ENCODE assay signal across 8 mouse cellular contexts in the genomic region with DNA sequence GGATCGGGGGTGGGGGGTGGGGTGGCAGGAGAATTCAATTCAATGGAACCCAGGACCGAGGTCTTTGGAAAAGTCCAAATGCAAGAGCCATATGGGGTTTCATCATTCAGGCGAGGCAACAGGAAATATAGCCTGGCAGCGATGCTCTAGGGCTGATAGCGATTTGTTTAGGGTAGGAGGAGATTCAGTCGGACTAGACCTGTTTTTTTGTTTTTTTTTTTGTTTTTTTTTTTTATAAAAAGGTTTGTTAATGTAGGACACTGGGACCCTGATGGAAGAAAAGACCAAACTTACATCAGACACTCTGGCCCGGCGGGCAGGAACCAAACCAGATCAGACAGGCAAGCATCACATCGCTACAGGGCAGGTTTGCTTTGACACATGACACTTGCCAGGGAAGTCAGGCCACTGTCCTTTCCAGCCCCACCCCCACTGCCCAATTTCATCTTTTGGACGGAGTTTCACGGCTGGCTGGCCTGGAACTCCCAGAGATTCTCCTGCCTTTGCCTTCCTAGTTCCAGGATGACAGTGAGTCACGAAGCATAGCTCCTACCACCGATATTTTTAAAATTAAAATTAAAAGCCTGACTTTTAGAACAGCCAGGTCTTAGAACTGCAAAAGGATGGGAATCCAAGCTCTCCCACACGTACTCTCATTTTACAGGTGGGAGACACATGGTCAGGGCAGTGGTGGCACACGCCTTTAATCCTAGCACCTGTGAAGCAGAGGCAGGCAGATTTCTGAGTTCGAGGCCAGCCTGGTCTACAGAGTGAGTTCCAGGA. TPM values are rescaled to one million over a fixed set of nuclear protein-coding genes. Genes with fewer than 3 reads are reported as not detected.
A peak's percentile ranks its signal among the peaks of the same experiment; 100 is the strongest.
DNase-seq lines count a peak whose midpoint lies in the region; ATAC-seq and TF ChIP-seq lines count a peak whose summit lies in the region.

No protein-coding gene starts in this region.

- no peak for TF ChIP-seq CTCF in C2C12 (IDR thresholded peaks at IDR 0.05; ENCODE audit: control insufficient read depth, insufficient read depth, insufficient read length)
- TF ChIP-seq CTCF in liver, postnatal 0 days (IDR thresholded peaks at IDR 0.05; ENCODE audit: low read depth), result no peak

- peaks cover 51% of the 10 kb centered on the region for H3K4me1 ChIP-seq in hindbrain, embryonic 14.5 days (replicated peaks; ENCODE audit: control insufficient read depth, insufficient read depth, low read length)
- peaks cover 19% of the 10 kb centered on the region for H3K4me1 ChIP-seq in liver, postnatal 0 days (ENCODE audit: insufficient read depth)

- DNase-seq in CD4-positive, CD25-positive, alpha-beta regulatory T cell, adult 2 months (ENCODE audit: low read depth, low spot score), result peak; percentile 53
- peak; percentile 62 for DNase-seq in embryo, embryonic 9.5 days (ENCODE audit: extremely low spot score)
- DNase-seq in hindbrain, embryonic 14.5 days (ENCODE audit: low spot score), result peak; percentile 47
- peak; percentile 42 for DNase-seq in liver, postnatal 0 days
- DNase-seq in thymus, postnatal 14 days, result peak; percentile 55
- no peak for DNase-seq in right cerebral cortex, postnatal 36 days (ENCODE audit: low spot score in 2 of 2)

- H3K36me3 ChIP-seq in C2C12 (ENCODE audit: control insufficient read depth, insufficient read depth), result peaks cover 5% of the 10 kb centered on the region
- H3K36me3 ChIP-seq in hindbrain, embryonic 14.5 days (replicated peaks; ENCODE audit: control insufficient read depth, insufficient read depth), result peaks cover 4% of the 10 kb centered on the region; the same call in 1 of the 2 replicates
- H3K36me3 ChIP-seq in liver, postnatal 0 days (replicated peaks; ENCODE audit: insufficient read depth, low read length), result peaks cover 11% of the 10 kb centered on the region

- peak overlapping the region; percentile 86 for H3K27ac ChIP-seq in hindbrain, embryonic 14.5 days
- peak overlapping the region; percentile 86 for H3K27ac ChIP-seq in liver, postnatal 0 days (ENCODE audit: low read depth)

- peak overlapping the region; percentile 85 for H3K9ac ChIP-seq in hindbrain, embryonic 14.5 days
- H3K9ac ChIP-seq in liver, postnatal 0 days (replicated peaks), result peak overlapping the region; percentile 69

- no peak overlapping the region for H3ac ChIP-seq in C2C12 (ENCODE audit: control insufficient read depth, insufficient read length, low read depth)

- H3K4me3 ChIP-seq in C2C12 (ENCODE audit: insufficient read depth, poor library complexity, severe bottlenecking), result peak overlapping the region; percentile 28
- peak overlapping the region; percentile 75 for H3K4me3 ChIP-seq in hindbrain, embryonic 14.5 days (replicated peaks; ENCODE audit: low read length)
- H3K4me3 ChIP-seq in liver, postnatal 0 days (ENCODE audit: low read depth, low read length), result peak overlapping the region; percentile 74

- no peak for ATAC-seq in CD4-positive, CD25-positive, alpha-beta regulatory T cell, adult 4 months
- no peak for ATAC-seq in hindbrain, embryonic 14.5 days (ENCODE audit: low FRiP score)
- ATAC-seq in liver, postnatal 0 days, result no peak

- no peaks in the 10 kb centered on the region for H3K27me3 ChIP-seq in C2C12 (ENCODE audit: control insufficient read depth, insufficient read depth, insufficient read length)
- no peaks in the 10 kb centered on the region for H3K27me3 ChIP-seq in hindbrain, embryonic 14.5 days (ENCODE audit: control insufficient read depth, insufficient read depth, low read length)
- no peaks in the 10 kb centered on the region for H3K27me3 ChIP-seq in liver, postnatal 0 days (ENCODE audit: insufficient read depth, low read length)

- H3K79me2 ChIP-seq in C2C12 (ENCODE audit: control insufficient read depth, insufficient read depth), result peaks cover 21% of the 10 kb centered on the region

- 0 out of 2 replicates have a peak, but pooled peaks have one; percentile 2 for TF ChIP-seq EP300 in liver, postnatal 0 days (IDR thresholded peaks at IDR 0.05; ENCODE audit: low read depth)

- WGBS in hindbrain, embryonic 14.5 days, result 20% methylated on average over 16 of the region's 16 CpGs
- WGBS in liver, postnatal 0 days (ENCODE audit: insufficient replicate concordance), result 33% methylated on average over 16 of the region's 16 CpGs

- H3K4me2 ChIP-seq in hindbrain, embryonic 14.5 days (replicated peaks), result peak overlapping the region; percentile 99
- peak overlapping the region; percentile 97 for H3K4me2 ChIP-seq in liver, postnatal 0 days (ENCODE audit: low read depth, low read length)

- H3K79me3 ChIP-seq in C2C12 (ENCODE audit: low read depth), result peaks cover 17% of the 10 kb centered on the region

- H3K9me3 ChIP-seq in hindbrain, embryonic 14.5 days (ENCODE audit: control insufficient read depth, low read length), result no peaks in the 10 kb centered on the region
- no peaks in the 10 kb centered on the region for H3K9me3 ChIP-seq in liver, postnatal 0 days (ENCODE audit: low read length)

TF ChIP-seq in C2C12, 6 proteins besides CTCF, POLR2A, EP300 and RAD21:
- no peak for TF ChIP-seq USF1 (IDR thresholded peaks at IDR 0.05; ENCODE audit: low read depth)
- TF ChIP-seq FOSL1 (IDR thresholded peaks at IDR 0.05; ENCODE audit: insufficient read depth, low read length, poor library complexity, severe bottlenecking), result no peak
- no peak for TF ChIP-seq CEBPB (IDR thresholded peaks at IDR 0.05; ENCODE audit: low read depth)
- TF ChIP-seq MYOD1 (IDR thresholded peaks at IDR 0.05; ENCODE audit: control insufficient read depth, insufficient read length, low read depth), result no peak
- TF ChIP-seq MAX (IDR thresholded peaks at IDR 0.05), result no peak
- TF ChIP-seq MYOG (IDR thresholded peaks at IDR 0.05; ENCODE audit: control insufficient read depth, extremely low read depth, insufficient read length), result no peak

RNA-seq across cellular contexts. Expression of a gene that starts 1.3 kb away (rescaled TPM):
- polyA plus RNA-seq in CD4-positive, CD25-positive, alpha-beta regulatory T cell, adult 4 months (2017; shearing (Covaris generic)), result 10 to 100 TPM; 16.6 to 32.8 TPM
- 62.7 TPM for polyA plus RNA-seq in C2C12 (2012; fragmentation: generic; extraction: Trizol)
- 8.8 and 10.5 TPM in 2 replicates for polyA plus RNA-seq in hindbrain, embryonic 14.5 days (2014; fragmentation: Nextera tagmentation; extraction: Ambion mirVana)
- polyA plus RNA-seq in liver, postnatal 0 days (2015; fragmentation: Nextera tagmentation; extraction: Ambion mirVana), result 3.6 and 5.2 TPM in 2 replicates

RNA-seq across cellular contexts. Expression of a gene that starts 49.6 kb away (rescaled TPM):
- polyA plus RNA-seq in CD4-positive, CD25-positive, alpha-beta regulatory T cell, adult 4 months (2017; shearing (Covaris generic)), result 10 to 100 TPM; 57.8 to 61.3 TPM
- polyA plus RNA-seq in C2C12 (2012; fragmentation: generic; extraction: Trizol), result 24.1 TPM
- 45.6 and 45.9 TPM in 2 replicates for polyA plus RNA-seq in hindbrain, embryonic 14.5 days (2014; fragmentation: Nextera tagmentation; extraction: Ambion mirVana)
- polyA plus RNA-seq in liver, postnatal 0 days (2015; fragmentation: Nextera tagmentation; extraction: Ambion mirVana), result 14.1 and 14.7 TPM in 2 replicates

RNA-seq across cellular contexts. Expression of a gene that starts 50.0 kb away (rescaled TPM):
- 100 to 1,000 TPM in 1 of 2 experiments, 10 to 100 TPM in 1; 82.2 to 102 TPM for polyA plus RNA-seq in CD4-positive, CD25-positive, alpha-beta regulatory T cell, adult 4 months (2017; shearing (Covaris generic))
- polyA plus RNA-seq in C2C12 (2012; fragmentation: generic; extraction: Trizol), result 104 TPM
- polyA plus RNA-seq in hindbrain, embryonic 14.5 days (2014; fragmentation: Nextera tagmentation; extraction: Ambion mirVana), result 94.2 and 110 TPM in 2 replicates
- 37.3 and 37.7 TPM in 2 replicates for polyA plus RNA-seq in liver, postnatal 0 days (2015; fragmentation: Nextera tagmentation; extraction: Ambion mirVana)

Comparison
In these comparisons a context has a peak if more than half of its experiments do, and no peak if none do; other contexts are left out.
1. DNase-seq: peak in CD4-positive, CD25-positive, alpha-beta regulatory T cell, adult 2 months (single experiment), embryo, embryonic 9.5 days (single experiment), hindbrain, embryonic 14.5 days (single experiment), liver, postnatal 0 days (single experiment) and thymus, postnatal 14 days (single experiment); none in right cerebral cortex, postnatal 36 days (0 of 2).
2. Peak in every context shown above with its lines, with median percentiles within 50 percentile points of each other: H3K4me3 ChIP-seq.